Mouse (Mus musculus): ENCODE results near the gene Txnip. TPM values are rescaled to one million over a fixed set of nuclear protein-coding genes. Genes with fewer than 3 reads are reported as not detected.

Txnip gene
- total RNA-seq, 4 experiments from 2014 or later = 374 to 825 (median 652) TPM

- no peak for DNase-seq
Measured at GRCm38 (mm10) chr3:96569966-96570605, 12.3 kb downstream of the Txnip start.

- DNase-seq = no peak
Measured at GRCm38 (mm10) chr3:96570643-96571042, 12.9 kb downstream of the Txnip start.

DNA sequence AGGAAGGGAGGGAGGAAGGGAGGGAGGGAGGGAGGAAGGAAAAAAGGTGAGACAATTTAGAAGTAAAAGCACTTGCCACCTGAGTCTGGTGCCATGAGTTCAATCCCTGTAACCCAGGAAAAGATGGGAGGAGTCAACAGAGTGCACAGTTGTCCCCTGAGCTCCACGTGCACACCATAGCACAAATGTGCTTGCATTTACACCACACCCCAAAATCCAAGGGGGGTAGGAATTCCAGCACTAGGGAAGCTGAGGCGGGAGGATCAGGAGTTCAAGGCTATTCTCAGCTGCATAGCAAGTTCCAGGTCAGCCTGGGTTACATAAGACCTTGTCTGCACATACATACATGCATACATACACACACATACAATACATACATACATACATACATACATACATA, 13.6 kb downstream of the Txnip start:
- no peak for DNase-seq

DNA sequence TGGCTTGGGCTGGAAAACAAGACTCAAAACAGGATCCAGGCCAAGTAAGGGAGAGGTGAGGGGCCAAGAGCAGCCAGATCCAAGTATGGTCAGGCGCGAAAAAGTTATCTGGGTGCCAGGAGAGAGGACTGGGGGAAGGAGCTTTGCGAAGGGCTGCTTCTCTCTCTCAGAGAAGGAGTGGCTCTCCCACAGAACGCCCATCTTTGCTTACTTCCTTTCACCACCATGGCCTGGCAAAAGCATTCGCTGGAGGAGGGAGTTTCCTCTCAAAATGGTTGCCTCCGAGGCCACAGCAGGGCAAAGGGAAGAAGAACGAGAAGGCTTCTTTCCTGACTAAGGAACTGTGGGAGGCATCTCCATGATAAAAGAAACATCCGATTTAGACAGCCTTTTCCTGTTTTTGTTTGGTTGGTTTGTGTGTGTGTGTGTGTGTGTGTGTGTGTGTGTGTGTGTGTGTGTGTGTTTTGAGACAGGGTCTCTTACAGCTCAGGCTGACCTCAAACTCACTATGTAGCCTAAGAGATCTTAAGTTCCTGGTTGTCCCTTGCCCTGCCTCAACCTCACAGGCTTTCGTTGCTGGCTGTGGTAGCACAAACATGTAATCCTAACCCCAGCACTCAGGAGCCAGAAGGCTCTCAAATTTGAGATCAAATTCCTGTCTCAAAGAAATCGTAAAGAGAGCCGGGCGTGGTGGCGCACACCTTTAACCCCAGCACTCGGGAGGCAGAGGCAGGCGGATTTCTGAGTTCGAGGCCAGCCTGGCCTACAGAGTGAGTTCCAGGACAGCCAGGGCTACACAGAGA, 14.3 kb downstream of the Txnip start:
- DNase-seq = no peak

DNA sequence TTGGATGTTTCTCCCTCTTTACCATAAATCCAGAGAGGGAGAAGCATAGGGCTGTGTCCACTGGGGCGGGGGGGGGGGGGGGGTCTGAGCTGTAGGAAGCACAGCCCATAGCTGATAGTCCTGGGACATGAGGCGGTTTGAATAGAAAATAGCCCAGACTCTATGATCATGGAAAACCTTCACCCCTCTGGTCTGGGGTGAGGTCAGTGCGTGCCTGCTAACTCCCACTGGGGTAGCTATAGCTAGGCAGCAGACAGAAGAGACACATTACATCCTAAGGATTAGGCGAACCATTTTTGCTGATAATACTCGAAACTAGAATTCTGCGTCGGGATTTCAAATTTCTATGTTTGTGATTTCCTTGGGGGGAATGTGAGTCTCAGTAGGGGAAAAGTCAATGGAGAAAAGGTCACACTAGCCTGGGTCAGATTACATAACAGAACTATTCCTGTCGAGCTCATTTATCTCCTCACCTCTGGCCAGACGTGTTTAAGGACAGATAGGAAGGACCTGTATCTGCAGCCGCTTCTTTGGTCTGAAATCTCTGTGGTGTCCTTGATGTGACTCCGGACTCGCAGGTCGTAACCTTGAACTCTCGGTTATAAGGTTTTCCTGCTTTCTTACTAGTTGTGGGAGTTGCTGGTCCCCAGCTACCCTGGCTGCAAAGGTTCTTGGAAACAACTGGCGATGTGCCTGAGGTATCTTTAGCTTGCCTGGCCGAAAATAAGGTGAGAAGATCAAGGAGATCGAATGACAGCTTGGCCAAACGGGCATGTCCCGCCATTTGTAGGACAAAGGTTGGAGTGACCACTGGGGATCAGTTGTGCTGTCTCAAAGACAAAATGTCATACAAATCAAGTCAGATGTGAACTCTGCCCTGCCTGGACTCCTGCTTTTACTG, 16.1 kb downstream of the Txnip start:
- DNase-seq = peak; percentile 63

DNA sequence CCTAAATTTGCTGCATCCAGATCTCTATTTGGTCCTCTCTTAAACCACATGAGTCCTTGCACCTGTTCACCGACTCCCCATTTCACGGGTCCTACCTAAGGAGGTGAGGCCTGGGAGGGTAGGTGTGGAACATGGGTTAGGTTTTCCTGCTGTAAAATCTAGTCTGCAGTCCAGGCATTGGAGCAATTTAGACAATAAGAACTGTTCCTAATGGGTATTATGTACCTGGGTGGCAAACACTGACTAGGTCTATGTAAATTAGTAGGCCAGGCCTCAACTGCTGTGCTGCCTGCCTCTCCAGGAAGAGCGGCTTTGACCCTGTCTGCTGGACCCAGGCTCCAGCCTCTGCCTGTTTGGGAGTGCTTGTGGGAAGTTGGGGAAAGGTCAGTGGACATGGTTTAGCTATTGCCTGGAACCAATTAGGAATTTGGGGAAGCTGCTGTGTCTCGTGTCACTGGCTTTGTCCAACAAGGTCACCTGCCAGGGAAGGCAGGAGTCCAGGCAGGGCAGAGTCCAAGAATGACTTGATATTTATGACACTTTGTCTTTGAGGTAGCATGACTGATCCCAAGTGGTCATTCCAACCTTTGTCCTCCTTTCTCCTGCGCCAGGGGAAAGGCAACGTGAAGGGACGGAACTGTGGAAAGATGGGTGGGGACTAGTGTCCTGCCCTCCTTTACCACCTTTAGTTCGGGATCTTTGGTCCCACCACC, 17.7 kb downstream of the Txnip start:
- no peak for DNase-seq

DNA sequence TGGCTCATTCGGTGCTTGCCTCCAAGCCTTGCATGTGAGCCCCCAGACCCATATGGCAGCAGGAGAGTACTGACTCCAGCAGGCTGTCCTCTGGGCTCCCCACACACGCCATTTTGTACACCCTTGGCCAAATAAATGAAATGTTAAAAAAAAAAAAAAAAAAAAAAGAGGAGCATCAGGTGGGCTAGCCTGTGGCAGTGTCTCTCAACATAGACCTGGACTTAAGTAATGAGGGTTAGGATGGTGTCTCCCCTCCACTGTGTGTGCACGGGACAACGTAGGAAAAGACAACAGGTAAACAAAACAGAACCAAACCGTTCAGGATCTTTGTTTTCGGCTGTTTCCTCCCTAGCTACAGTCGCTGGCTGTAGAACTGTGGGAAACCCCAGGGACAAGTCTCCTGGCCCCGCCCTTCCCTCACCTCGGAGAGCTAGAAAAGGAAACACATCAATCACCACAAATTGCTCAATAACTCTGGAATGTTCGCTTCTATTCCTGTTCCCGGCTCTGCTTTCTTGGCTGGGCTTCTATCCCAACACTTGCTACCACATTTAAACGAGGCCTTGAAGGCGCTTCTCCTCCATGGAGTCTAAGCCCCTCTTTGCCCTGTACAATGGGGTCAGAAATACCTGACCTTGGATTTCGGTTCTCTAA, 18.4 kb downstream of the Txnip start:
- peak; percentile 88 for DNase-seq

DNA sequence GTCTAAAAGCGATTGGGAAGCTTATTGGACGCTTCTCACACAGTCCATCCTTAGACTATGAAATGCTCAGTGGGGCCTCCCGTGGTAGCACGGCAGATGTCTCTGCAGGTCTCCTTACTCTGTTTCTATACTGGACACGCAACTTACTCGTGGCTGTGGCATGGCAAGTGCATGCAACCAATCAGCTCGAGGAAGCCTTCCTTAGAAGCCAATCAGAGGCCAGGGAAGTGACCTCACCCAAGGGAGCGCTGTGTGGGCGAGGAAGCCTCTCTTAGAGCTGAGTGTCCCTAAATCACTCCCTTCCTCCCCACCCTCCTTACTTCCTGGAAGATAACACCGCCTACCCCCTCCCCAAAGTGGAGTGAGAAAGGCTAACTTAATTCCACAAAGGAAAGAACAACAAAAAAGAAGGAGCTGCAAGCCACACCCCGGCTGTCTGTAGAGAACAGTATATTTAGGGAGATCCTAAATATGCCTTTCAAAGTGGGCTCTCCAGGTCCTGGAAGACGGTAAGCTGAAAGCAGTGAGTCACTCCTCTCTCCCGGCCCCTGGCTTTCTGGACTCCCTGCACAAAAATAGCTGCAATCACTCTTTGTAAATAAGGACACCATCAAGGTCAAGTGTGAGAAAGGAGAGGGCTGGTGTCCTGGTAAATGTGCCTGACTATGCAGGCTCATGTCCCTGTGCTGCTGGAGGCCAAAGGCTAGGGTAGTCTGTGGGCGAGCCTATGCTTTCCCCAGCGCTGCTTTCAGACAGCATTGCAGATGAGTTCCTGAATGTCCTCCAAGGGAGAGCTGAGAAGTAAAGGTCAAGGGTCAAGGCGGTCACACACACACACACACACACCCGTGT, 19.2 kb downstream of the Txnip start, which contains the start of gene Gm16253:
Gm16253 (plus strand) TSS at position 295 of the 852 bp plus-strand sequence.
- DNase-seq = peak; percentile 92

- DNase-seq = no peak
Measured at GRCm38 (mm10) chr3:96577566-96577965, 19.8 kb downstream of the Txnip start.

DNA sequence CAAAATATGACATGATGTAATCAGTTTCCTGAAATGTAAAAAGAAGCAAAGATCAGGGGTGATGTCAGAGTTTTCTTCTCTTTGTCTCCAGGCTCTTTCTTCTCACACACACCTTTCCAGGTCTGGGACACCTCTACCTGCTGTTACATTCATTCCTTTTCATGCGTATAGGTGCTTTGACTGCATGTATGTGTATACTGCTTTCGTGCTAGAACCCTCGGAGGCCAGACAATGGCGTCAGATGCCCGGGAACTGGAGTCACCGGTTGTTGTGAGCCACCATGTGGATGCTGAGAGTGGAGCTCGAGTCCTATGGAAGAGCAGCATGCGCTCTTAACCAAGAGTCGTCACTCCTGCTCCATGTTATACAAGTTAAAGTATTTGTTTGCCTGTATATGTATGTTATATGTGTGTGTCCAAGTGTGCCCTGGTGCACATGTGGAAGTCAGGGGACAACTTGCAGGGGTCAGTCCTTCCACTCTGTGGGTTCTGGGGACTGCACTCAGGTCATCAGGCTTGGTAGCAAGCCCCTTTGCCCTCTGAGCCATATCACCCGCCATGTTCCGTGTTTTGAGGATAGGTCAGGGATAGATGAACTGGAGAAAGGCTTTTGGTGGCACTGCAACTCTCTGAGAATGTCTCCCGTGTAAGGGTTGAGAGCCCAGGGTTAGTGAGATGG, 20.9 kb downstream of the Txnip start:
- DNase-seq = no peak

DNA sequence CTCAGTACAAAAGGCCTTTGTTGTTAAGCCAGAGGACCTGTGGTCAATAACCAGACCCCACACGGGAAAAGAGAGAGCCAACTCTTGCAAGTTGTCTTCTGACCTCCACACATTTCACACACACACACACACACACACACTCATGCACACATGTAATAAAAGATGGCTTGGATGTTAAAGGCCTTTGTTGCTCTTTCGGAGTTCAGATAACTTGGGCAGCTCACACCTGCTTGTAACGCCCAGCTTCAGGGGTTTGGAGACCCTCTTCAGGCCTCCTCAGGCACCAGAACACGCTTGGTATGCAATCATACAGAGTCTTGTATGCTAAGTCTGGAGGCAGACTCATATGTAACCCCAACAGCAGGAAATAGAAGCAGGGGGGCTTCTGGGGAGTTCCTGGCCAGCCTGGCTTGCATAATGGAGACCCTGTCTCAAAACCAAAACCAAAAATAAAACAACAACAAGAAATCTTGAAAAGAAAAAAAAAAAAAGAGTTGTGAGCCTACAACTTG, 21.5 kb downstream of the Txnip start:
- DNase-seq = no peak

- peak; percentile 88 for DNase-seq
Measured at GRCm38 (mm10) chr3:96579885-96580454, 22.2 kb downstream of the Txnip start.

DNA sequence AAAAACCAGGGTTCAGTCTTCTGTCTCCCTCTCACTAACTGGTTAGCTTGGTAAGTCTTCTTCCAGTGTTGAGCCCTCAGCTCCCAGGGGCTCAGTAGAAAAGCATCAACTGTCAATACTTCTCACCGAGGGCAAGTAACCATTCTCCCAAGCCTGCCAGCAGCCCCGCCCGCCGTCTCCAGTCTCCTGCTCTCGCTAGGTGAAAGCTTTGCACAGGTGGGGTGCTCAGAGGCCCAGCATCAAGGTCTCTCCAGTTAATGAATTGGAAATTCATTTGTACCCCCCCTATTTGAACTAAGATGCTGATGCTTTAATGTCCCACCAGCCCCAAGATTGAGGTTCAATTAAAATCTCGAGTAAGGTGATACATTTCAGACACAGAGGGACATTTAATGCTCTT, 23.4 kb downstream of the Txnip start:
- no peak for DNase-seq

DNA sequence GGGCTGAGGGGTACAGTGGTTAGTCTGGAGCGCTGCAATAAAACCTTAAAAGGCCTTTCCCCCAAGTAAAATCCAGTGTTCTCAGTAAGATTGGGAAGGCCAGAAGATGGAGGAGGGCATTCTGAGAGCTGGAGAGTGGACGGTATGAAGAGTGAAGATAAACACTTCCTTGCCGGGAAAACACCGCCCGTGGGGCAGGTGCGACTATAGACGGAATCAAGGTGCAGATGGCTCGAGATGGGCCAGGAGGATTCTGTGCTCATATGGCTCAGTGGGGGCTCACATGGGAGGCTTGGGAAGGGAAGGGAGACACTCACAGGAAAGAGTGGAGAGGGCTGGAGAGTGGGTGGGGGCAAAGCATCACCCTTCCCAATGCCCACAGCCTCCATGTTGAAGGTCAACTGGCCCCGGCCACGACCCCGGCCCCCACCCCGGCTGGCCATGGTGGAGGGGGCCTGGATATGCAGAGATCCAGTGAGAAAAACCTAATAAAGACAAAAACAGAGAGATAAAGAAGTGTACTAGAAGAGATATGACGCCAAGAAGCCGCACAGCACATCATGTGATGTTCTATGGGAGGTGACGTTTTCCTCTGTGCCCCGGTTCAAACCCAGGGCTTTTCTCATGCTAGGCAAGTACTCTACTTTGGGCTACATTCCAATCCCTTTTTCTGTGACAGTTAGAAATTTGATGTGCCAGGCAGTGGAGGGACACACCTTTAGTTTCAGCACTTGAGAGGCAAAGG, 24.2 kb downstream of the Txnip start:
- no peak for DNase-seq

DNA sequence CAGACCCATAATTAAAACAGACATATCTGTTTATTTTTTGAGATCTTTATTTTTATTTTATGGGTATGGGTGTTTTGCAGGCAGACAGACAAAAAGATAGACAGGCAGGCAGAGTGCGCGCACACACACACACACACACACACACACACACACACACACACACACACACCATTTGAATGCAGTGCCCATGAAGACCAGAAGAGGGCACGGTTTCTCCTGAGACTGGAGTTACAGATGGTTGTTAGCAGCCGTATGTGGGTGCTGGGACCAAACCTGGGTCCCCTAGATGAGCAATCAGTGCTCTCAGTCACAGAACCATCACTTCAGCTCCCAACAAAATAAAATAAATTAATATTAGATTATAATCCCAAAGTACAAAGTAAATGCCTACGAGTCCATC, 25.6 kb downstream of the Txnip start:
- DNase-seq = no peak

DNA sequence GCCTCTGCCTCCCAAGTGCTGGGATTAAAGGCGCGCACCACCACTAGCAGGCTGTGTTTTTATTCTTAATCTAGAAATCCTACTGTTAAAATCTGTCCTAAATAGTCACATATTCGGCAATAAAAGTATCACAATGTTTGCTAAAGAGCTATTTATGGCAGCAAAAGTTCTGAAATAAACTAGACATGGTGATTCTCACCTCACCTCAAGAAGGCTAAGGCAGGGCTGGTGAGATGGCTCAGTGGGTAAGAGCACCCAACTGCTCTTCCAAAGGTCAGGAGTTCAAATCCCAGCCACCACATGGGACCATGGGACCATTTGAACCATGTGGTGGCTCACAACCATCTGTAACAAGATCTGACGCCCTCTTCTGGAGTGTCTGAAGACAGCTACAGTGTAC, 32.9 kb downstream of the Txnip start:
- DNase-seq = no peak

DNA sequence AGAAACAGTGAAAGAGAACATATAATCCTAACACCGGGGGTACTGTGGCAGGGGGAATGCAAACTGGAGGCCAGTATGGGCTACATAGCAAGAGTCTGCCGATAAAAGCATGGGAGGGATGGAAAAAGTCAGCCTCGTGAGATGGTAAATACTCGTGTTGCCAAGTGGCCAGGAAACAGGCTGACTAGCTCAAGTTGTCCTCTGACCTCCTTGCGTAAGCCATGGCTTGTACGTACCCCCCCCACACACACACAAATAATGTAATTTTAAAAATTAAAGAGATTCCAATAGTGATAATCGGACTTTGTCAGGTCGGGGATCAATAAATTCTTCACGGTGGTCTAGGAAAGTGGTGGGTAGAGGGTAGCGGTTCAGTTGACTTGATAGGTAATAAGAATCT, 35.6 kb downstream of the Txnip start:
- DNase-seq = no peak

GRCm38 (mm10) chr3:96593790-96594560, 36.2 kb downstream of the Txnip start, which contains the start of gene Polr3gl:
Gene Polr3gl (minus strand): TSS chr3:96594181.
- DNase-seq = peak; percentile 91

Measured in adrenal gland, adult 8-10 months (tissue).